Mouse (Mus musculus) adrenal gland, postnatal 10 days (tissue): ENCODE data around the gene Mbip. TPM values are rescaled to one million over a fixed set of nuclear protein-coding genes. Genes with fewer than 3 reads are reported as not detected.

Experiments used
- DNase-seq: peaks from one replicate; pipeline ENCODE4 v3.0.0; 2021; ENCODE audit warnings: mixed read lengths
- long read RNA-seq, 2 experiments: library from polyadenylated mRNA; stranded (forward); transcript quantifications; one replicate each; pipeline ENCODE4 v2.0.0; 2021
- total RNA-seq, 2 experiments: library from RNA; stranded (reverse); gene quantifications; 2 replicates each; pipeline ENCODE4 v1.2.3; 2021

Mbip gene
- total RNA-seq = 10 to 100 TPM; 15.7 to 19.6 TPM
- long read RNA-seq, experiment 1, transcript Mbip-201 (9 exons, 1,512 nt) = major isoform, 11 of 23 reads
- long read RNA-seq, experiment 1, partial matches to known transcripts = 1 of 23 reads
- long read RNA-seq, experiment 1, other reads (novel, unspliced or antisense) = 11 of 23 reads
- long read RNA-seq, experiment 2, transcript Mbip-201 (9 exons, 1,512 nt) = major isoform, 6 of 13 reads
- long read RNA-seq, experiment 2, partial matches to known transcripts = 3 of 13 reads
- long read RNA-seq, experiment 2, other reads (novel, unspliced or antisense) = 4 of 13 reads

DNA sequence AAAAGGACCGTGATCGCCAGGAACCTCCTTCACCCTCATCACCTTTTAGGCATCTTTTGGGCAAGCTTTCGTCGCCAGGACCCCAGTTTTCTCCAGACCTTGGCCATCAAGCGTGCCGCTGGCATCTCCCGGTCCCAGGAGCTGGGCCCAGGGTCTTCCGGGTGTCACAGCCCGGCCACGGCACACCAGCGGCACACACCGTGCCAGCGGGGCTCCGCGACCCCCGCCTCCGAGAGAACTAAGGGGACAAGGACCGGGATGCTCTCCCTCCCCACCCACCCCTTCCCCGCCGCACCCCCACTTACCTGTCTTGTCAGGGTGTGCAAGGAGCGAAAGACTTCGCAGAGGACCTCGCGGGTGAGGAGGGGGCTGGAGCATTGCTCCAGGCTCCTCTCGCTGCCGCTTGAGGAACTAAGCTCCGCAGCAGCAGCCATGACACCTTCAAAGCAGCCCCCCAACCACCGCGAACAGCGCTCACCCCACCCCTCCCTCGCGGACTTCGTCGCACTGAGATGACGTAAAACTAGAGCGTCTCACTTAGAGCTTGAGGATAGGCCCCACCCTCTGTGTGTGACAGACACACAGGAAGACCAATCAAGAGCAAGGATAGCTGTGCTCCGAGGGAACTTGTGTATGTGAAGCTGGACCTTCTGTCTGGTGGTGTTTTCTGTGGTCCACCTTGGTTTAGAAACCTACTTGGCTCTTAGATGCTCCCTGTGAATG, at the start of gene Mbip:
Gene Mbip (minus strand): TSS at position 528 of the 723 bp plus-strand sequence.
- peak; percentile 98 for DNase-seq

GRCm38 (mm10) chr12:56387647-56388205, 42.0 kb upstream of the Mbip start:
- no peak for DNase-seq

- DNase-seq = no peak
These were observed 41.4 kb upstream of the Mbip start for GRCm38 (mm10) chr12:56386955-56387646.

DNA sequence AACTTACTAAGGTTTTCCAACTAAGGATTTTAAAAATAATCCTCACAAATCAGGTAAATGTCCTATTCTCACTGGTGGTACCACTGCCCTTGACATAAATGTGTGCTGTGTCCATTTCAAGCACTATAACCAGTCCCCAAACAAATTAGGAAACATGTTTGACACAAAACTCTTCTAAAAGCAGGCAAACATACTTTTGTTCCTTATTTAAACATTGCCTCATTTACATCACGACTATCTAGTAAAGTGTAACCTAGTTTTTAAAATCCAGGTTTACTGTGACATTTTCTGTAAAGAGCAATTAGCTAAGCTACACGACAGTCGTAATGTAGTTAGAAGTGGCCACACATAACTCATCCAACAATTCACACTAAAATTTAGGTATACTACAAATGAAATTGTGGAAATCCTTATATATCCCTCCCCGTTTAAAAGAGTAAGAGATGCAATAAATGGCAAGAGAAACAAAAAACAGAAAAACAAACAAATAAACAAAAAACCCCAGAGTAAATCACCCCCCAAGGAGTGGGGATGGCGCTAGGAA, 851 bp downstream of the Mbip start:
- no peak for DNase-seq

DNA sequence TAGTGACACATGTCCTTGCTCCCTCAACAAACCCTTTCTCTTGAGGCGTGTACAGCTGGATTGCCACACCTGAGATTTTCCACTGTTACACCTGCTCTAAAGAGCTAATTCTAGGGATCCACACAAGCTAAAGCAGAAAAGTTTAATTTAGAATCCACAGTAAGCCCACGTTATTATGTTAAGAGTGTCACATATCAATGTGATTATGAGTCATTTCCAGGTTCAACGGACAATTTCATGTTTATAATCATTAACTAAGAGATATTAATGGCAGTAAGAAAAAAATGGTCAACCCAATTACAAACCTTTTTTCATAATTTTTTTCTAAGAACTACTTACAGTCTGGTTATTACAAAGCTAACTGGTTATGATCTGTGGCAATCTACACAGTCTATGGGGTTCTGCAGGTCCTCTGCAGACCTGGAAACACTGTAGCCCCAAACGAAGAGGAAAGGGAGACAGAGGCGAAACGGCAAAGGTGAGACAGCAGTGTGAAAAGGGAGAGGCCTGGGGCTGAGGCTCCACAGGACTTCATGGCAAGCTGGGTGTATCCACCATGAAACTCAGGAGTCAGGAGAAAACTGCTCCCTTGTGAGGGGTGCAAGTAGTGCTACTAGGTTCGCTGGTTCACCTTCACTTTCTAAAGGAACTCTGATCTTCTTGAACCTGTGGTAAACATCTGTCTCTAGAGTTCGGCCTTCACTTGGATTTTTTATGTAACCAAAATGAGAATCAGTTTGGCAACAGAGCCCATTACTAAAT, 6.2 kb downstream of the Mbip start:
- no peak for DNase-seq

DNA sequence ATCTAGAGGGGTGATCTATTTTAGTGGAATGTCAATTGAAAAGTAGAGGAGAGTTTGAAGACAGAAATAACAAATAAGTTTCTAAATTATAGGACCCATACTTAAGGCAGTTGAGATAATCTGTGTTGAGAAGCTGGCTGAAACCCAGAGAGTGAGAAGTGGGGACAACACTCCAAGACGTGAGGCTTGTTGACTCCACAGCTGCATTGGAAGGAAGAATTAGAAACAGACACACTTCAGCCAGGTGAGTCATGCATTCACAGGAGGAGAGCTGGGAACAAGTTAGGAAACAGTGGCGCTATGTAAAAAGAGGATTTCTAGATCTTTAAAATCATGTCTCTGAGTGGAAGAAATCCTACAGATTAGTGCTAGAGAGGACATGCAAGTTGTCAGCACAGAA, 12.2 kb downstream of the Mbip start:
- no peak for DNase-seq

GRCm38 (mm10) chr12:56332475-56332874, 13.2 kb downstream of the Mbip start:
- no peak for DNase-seq

GRCm38 (mm10) chr12:56327448-56327998, 18.2 kb downstream of the Mbip start:
- DNase-seq = no peak

DNA sequence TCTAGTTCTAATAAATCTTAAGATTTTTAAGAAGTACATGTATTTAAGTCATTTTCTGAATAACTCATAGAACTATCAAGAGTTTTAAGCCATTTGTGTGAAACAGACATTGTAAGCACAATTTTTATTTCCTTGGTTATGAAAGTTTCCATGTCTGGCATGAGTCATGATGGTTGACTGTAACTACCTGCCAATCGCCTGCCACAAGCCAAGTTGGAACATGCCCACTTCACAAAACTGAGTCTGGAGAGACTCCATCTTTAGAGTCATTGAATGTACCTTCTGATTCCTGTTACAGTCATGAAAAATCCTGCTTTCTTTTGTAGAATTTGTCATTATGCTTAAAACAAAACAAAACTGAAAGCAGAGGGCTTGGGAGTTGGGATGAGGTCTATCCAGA, 19.8 kb downstream of the Mbip start:
- no peak for DNase-seq

DNA sequence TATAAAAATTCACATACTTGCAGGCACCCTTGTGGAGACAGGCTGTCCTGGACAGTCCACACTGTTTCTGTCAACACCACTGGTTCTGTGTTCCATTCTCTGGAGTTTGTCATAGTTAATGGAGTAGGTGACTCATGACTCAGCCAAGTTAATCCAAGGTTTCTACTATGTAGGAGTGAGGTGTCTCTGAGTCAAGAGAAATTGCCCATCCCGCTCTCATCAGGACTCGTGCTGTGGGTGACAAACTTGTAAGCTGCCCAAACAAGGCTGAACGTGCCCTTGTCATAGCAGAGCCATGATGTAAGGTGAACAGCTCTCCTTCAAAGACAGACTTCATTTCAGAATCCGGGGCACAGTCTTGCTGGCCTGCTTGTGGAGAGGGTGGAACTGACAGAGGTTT, 26.8 kb downstream of the Mbip start:
- no peak for DNase-seq

GRCm38 (mm10) chr12:56318059-56318458, 27.6 kb downstream of the Mbip start:
- DNase-seq = no peak

- DNase-seq = peak; percentile 21
These were observed 39.9 kb downstream of the Mbip start for GRCm38 (mm10) chr12:56305758-56306157.

- DNase-seq = no peak
These were observed 43.2 kb downstream of the Mbip start for GRCm38 (mm10) chr12:56302321-56303017.

DNA sequence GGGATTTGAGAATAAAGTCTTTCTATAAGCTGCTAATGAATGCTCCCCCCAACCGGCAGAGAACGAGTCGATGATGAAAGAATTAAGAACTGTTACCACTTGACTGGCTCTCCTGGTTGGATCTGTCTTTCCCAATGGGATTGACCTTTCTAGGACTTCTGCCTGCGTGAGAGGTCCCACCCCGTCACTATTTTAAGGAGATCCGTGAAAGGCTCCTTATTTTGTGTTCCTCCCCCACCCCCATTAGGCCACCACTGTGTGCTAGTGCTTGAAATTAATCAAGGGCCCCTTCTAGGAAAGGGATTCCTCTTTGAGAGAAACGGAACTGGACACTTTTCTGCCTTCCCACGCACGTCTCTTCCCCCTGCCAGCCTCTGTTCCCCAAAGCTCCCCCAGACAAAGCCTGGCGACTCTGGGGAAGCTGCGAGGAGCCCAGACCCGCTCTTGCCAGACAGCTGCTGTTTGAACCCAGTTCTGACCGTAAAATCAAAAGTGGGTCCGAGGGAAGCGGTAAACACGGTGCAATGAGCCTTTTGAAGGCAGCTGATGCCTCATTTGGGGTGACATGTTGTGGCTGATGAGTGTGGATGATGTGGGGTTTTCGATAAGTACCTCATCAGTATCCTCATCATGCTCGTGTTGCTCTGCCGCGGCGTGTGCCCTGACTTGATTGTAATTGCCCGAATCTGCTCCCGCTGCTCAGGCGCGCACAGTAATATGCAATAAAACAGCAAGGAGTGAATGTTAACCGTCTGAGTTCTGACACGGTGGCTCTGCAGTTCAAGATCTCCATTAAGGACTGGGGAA, 44.0 kb downstream of the Mbip start:
- peak; percentile 16 for DNase-seq

DNA sequence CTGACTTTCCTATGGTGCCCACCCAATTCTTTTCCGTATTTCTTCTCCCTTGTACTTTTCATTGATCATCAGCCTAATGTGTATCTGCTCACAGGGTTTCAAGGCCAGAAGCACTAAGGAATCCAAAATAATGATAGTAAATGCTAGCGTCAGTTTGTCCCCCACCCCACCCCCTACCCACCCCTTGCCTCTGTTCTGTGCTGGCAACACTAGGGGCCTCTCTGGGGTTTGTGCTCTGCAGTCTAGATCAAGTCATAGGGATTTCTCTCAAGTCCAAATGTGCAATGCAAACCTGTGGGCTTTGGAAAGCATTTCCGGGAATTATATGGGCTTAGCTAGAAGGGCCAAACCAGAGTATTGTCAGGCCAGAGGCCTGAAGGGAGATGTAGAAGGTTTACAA, 46.1 kb downstream of the Mbip start:
- no peak for DNase-seq

DNA sequence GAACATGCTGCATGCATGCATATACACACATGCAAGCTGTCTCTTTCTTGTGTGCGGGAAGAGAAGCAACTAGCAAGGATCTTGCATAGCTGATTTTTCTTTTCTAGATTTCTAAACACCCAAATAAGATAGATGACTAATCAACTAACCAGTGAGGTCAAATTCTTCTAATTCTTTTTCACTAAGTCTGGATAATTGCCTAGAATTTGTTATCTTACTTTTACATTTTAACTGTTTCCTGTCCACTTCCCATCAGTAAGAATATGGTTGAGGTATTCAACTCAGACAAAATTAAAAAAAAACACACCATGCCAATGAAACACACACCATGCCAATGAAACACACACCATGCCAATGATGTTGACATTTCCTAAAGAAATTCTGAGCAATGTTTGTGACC, 46.8 kb downstream of the Mbip start:
- DNase-seq = no peak

GRCm38 (mm10) chr12:56297921-56298830, 47.5 kb downstream of the Mbip start:
- no peak for DNase-seq

DNA sequence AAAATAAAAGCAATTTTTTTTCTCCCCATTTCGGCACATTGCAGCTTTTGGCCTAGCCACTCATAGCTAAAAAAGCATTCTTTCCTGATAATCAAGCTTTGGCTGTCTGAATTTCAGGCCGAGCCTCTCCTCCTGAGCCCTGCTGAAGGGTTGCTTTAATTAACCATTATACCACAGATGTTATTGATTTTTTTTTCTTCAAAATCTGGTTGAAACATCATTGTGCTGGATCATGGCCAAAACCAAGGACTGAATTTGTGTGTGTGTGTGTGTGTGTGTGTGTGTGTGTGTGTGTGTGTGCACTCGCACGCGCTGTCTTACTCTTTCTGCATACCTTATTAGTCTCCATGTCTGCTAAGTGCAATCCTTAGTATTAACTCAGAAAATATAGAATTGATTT, 48.6 kb downstream of the Mbip start:
- no peak for DNase-seq

GRCm38 (mm10) chr12:56296524-56296923, 49.2 kb downstream of the Mbip start:
- no peak for DNase-seq
